Mouse (Mus musculus) G1E (cell line): ENCODE measurements around the gene 4921536K21Rik.
A peak's percentile ranks its signal among the peaks of the same experiment; 100 is the strongest.

Experiments used
- CTCF ChIP-seq: IDR thresholded peaks from 2 replicates; pipeline ENCODE4 v1.5.1; 2012; ENCODE audit warnings: low read depth, low read length, inconsistent platforms, mixed read lengths
- GATA1 ChIP-seq: IDR thresholded peaks from 2 replicates; pipeline ENCODE4 v1.6.1; 2012; ENCODE audit warnings: borderline replicate concordance, low read length, inconsistent platforms, mixed read lengths
- GATA2 ChIP-seq: IDR thresholded peaks from 2 replicates; pipeline ENCODE4 v1.6.1; 2012; ENCODE audit warnings: low read depth, low read length, inconsistent platforms, borderline replicate concordance
- POLR2AphosphoS5 ChIP-seq: IDR thresholded peaks from 2 replicates; pipeline ENCODE4 v1.6.1; 2012; ENCODE audit warnings: low read depth, low read length, inconsistent platforms; ENCODE audit not compliant: insufficient replicate concordance
- TAL1 ChIP-seq: conservative IDR thresholded peaks from 2 replicates; pipeline ENCODE4 v1.6.1; 2012; ENCODE audit warnings: low read depth, low read length, inconsistent platforms, mixed read lengths

- peak; percentile 37; the same call in 1 of the 2 replicates for TF ChIP-seq CTCF
- no peak for TF ChIP-seq TAL1
- TF ChIP-seq POLR2AphosphoS5 = no peak
- TF ChIP-seq GATA1 = no peak
- no peak for TF ChIP-seq GATA2
Observed at GRCm38 (mm10) chr11:3914109-3914840, 19.4 kb upstream of the 4921536K21Rik start, which contains the start of gene Slc35e4.
